8 mouse cellular contexts compared by ENCODE assay signal in the genomic region with DNA sequence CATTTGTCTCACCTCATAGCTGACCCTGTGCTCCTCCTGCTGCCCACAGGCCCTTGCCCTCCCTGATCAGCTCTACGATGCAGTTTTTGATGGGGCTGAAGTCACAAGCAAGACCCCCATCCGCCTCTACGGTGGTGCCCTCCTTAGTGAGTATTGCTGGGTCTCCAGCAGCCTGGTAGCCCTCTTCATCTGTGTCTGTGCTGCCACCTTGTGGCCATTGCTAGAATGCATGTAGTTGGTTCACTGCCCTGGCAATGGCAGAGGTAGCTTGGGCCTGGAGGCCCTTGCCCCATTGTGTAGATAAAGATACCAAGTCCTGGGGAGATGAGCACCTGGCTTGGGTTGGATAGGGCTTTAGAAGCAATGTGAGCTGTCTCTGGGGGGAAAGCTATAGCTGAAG. TPM values are rescaled to one million over a fixed set of nuclear protein-coding genes. Genes with fewer than 3 reads are reported as not detected.
DNase-seq lines count a peak whose midpoint lies in the region; ATAC-seq and TF ChIP-seq lines count a peak whose summit lies in the region.

No protein-coding gene starts in this region.

- peak; percentile 57 for ATAC-seq in hindbrain, embryonic 11.5 days (ENCODE audit: low FRiP score)
- peak; percentile 23; the same call in 1 of the 2 replicates for ATAC-seq in lung, embryonic 15.5 days (ENCODE audit: borderline replicate concordance, extremely low read depth, low FRiP score, low TSS enrichment)

- no peaks in the 10 kb centered on the region for H3K4me1 ChIP-seq in MEL (ENCODE audit: control insufficient read depth in 1 of 2, insufficient read depth in 2 of 2, low read length in 2 of 2)
- peaks cover 13% of the 10 kb centered on the region for H3K4me1 ChIP-seq in hindbrain, embryonic 11.5 days (replicated peaks; ENCODE audit: control insufficient read depth, insufficient read depth, low read length)
- H3K4me1 ChIP-seq in lung, embryonic 15.5 days, result peaks cover 20% of the 10 kb centered on the region

- TF ChIP-seq CTCF in MEL (IDR thresholded peaks at IDR 0.05 in 2 of 3, conservative IDR thresholded peaks at IDR 0.05 in 1 of 3; ENCODE audit: control insufficient read depth in 1 of 3, insufficient read depth in 1 of 3, low read depth in 2 of 3, low read length in 3 of 3, poor library complexity in 1 of 3, severe bottlenecking in 1 of 3), result peak; percentile 85 to 94 (median 92)

- peaks cover 2 to 4% of the 10 kb centered on the region in 2 experiments; a peak in 3 of 4 replicates for H3K27me3 ChIP-seq in MEL (ENCODE audit: control insufficient read depth in 1 of 2, insufficient read depth in 2 of 2, low read length in 2 of 2)
- no peaks in the 10 kb centered on the region for H3K27me3 ChIP-seq in hindbrain, embryonic 11.5 days (ENCODE audit: control insufficient read depth, insufficient read depth, low read length)
- no peaks in the 10 kb centered on the region for H3K27me3 ChIP-seq in lung, embryonic 15.5 days

- no peaks in the 10 kb centered on the region for H3K36me3 ChIP-seq in MEL (ENCODE audit: control insufficient read depth in 1 of 2, insufficient read depth in 2 of 2, low read length in 2 of 2)
- H3K36me3 ChIP-seq in hindbrain, embryonic 11.5 days (ENCODE audit: control insufficient read depth, insufficient read depth, low read length), result peaks cover 15% of the 10 kb centered on the region
- 0 out of 2 replicates have a peak, but pooled peaks cover 2% of the 10 kb centered on the region for H3K36me3 ChIP-seq in lung, embryonic 15.5 days

- TF ChIP-seq RAD21 in MEL (IDR thresholded peaks at IDR 0.05; ENCODE audit: low read depth, low read length), result peak; percentile 83

- no peak overlapping the region for H3K4me2 ChIP-seq in hindbrain, embryonic 11.5 days (replicated peaks; ENCODE audit: low read depth, low read length)
- no peak overlapping the region for H3K4me2 ChIP-seq in lung, embryonic 15.5 days

- no peak overlapping the region for H3K4me3 ChIP-seq in MEL (ENCODE audit: control insufficient read depth in 1 of 2, insufficient read depth in 1 of 2, low read depth in 2 of 2, low read length in 2 of 2)
- H3K4me3 ChIP-seq in hindbrain, embryonic 11.5 days (ENCODE audit: low read depth, low read length), result no peak overlapping the region
- no peak overlapping the region for H3K4me3 ChIP-seq in lung, embryonic 15.5 days

- TF ChIP-seq EP300 in MEL (IDR thresholded peaks at IDR 0.05; ENCODE audit: low read depth in 1 of 2, low read length in 2 of 2), result no peak

- TF ChIP-seq POLR2A in MEL (IDR thresholded peaks at IDR 0.05; ENCODE audit: control insufficient read depth in 1 of 2, insufficient read depth in 1 of 2, low read depth in 1 of 2, low read length in 2 of 2, poor library complexity in 1 of 2), result no peak

- no peaks in the 10 kb centered on the region for H3K9me3 ChIP-seq in MEL (replicated peaks; ENCODE audit: insufficient read depth, low read length)
- no peaks in the 10 kb centered on the region for H3K9me3 ChIP-seq in hindbrain, embryonic 11.5 days (ENCODE audit: control insufficient read depth, low read length)
- H3K9me3 ChIP-seq in lung, embryonic 15.5 days, result no peaks in the 10 kb centered on the region

- 20% methylated on average over 3 of the region's 3 CpGs for WGBS in hindbrain, embryonic 11.5 days
- WGBS in lung, embryonic 15.5 days, result 18% methylated on average over 3 of the region's 3 CpGs

- no peaks in the 10 kb centered on the region for H3K79me2 ChIP-seq in MEL (ENCODE audit: control insufficient read depth, insufficient read depth, low read length, poor library complexity)

- H3K27ac ChIP-seq in MEL (ENCODE audit: control insufficient read depth, low read depth, low read length), result no peak overlapping the region
- no peak overlapping the region; the same call in 1 of the 2 replicates for H3K27ac ChIP-seq in hindbrain, embryonic 11.5 days (ENCODE audit: low read depth, low read length)
- no peak overlapping the region for H3K27ac ChIP-seq in lung, embryonic 15.5 days

- peak; percentile 81 for DNase-seq in MEL (ENCODE audit: low read depth, low spot score)
- DNase-seq in cerebellum, adult 11-12 months, result peak; percentile 88
- DNase-seq in forelimb bud, embryonic 11.5 days (ENCODE audit: low read depth, low spot score), result peak; percentile 93
- DNase-seq in hindbrain, embryonic 11.5 days (ENCODE audit: low spot score), result peak; percentile 97
- DNase-seq in layer of hippocampus, adult 8-10 months (ENCODE audit: low spot score in 2 of 2), result peak; percentile 83 to 94
- peak; percentile 63 for DNase-seq in ovary, adult 18-20 months (ENCODE audit: low spot score)
- DNase-seq in thymus, postnatal 0 days (ENCODE audit: low spot score), result peak; percentile 93

- H3K9ac ChIP-seq in MEL (ENCODE audit: control insufficient read depth, low read depth, low read length, poor library complexity, severe bottlenecking), result no peak overlapping the region
- no peak overlapping the region for H3K9ac ChIP-seq in hindbrain, embryonic 11.5 days (ENCODE audit: low read depth, low read length)
- no peak overlapping the region for H3K9ac ChIP-seq in lung, embryonic 15.5 days

TF ChIP-seq in MEL, 35 proteins besides CTCF, POLR2A, EP300 and RAD21:
- TF ChIP-seq ELF1 (IDR thresholded peaks at IDR 0.05; ENCODE audit: low read depth, low read length) (no peak), USF1 (IDR thresholded peaks at IDR 0.05; ENCODE audit: low read depth, low read length) (no peak), MAFK (IDR thresholded peaks at IDR 0.05; ENCODE audit: borderline replicate concordance, low read depth, low read length) (no peak), ZNF384 (IDR thresholded peaks at IDR 0.05; ENCODE audit: low read depth, low read length) (no peak), POLR2AphosphoS2 (IDR thresholded peaks at IDR 0.05; ENCODE audit: low read length) (no peak), ZC3H11A (IDR thresholded peaks at IDR 0.05; ENCODE audit: low read depth, low read length) (peak; percentile 80), SMC3 (IDR thresholded peaks at IDR 0.05; ENCODE audit: low read depth, low read length) (peak; percentile 93)

RNA-seq across cellular contexts. Expression of gene Trp53i11, which starts 11.5 kb away (rescaled TPM):
- not detected in 2 replicates for total RNA-seq in MEL (2012; rRNA removed)
- polyA plus RNA-seq in MEL (2012; ENCODE audit: insufficient read depth in 1 of 2, insufficient read length in 2 of 2, low read depth in 1 of 2, low replicate concordance in 2 of 2, missing spikeins in 1 of 2), result not detected
- 204 and 221 TPM in 2 replicates for polyA plus RNA-seq in hindbrain, embryonic 11.5 days (2014; fragmentation: Nextera tagmentation; extraction: Ambion mirVana)
- total RNA-seq in layer of hippocampus, adult 8-10 months (2022), result 10 to 100 TPM; 65.0 to 87.9 (median 80.4) TPM
- polyA plus RNA-seq in lung, embryonic 15.5 days (2015; fragmentation: Nextera tagmentation; extraction: Ambion mirVana), result 24.9 and 29.7 TPM in 2 replicates
- polyA plus RNA-seq in thymus, postnatal 0 days (2015; fragmentation: Nextera tagmentation; extraction: Ambion mirVana), result 43.1 and 52.4 TPM in 2 replicates

Comparison
In these comparisons a context has a peak if more than half of its experiments do, and no peak if none do; other contexts are left out.
1. RNA of gene Trp53i11, which starts 11.5 kb away (polyA plus RNA-seq): 204 to 221 TPM in hindbrain, embryonic 11.5 days, 43.1 to 52.4 TPM in thymus, postnatal 0 days and 24.9 to 29.7 TPM in lung, embryonic 15.5 days; not detected in MEL; every median in the first group is over 10 times any median in the second.
2. Peak in every context shown above with its lines, with median percentiles within 50 percentile points of each other: DNase-seq.